Mouse (Mus musculus) megakaryocyte, embryonic 14.5 days (primary cell): ENCODE measurements around the gene Unc5cl.

Experiments used
- FLI1 ChIP-seq: IDR thresholded peaks from 2 replicates; pipeline ENCODE4 v1.6.1; 2012; ENCODE audit warnings: low read length, inconsistent platforms, mixed read lengths
- GATA1 ChIP-seq: IDR thresholded peaks from 3 replicates; pipeline ENCODE4 v1.6.1; 2012; ENCODE audit warnings: mixed read lengths, low read length, inconsistent platforms, borderline replicate concordance

- TF ChIP-seq GATA1, result no peak
- TF ChIP-seq FLI1, result no peak
Measured at GRCm38 (mm10) chr17:48557823-48558715, 103.4 kb downstream of the Unc5cl start.
